Mouse (Mus musculus): Measurements from ENCODE around the gene Aif1l.
A peak's percentile ranks its signal among the peaks of the same experiment; 100 is the strongest.
"Not testable (repeated sequence)": the region's sequence is repeated elsewhere in the genome, so short reads cannot be mapped to it uniquely, and the experiment has no call there.

Aif1l gene

DNA sequence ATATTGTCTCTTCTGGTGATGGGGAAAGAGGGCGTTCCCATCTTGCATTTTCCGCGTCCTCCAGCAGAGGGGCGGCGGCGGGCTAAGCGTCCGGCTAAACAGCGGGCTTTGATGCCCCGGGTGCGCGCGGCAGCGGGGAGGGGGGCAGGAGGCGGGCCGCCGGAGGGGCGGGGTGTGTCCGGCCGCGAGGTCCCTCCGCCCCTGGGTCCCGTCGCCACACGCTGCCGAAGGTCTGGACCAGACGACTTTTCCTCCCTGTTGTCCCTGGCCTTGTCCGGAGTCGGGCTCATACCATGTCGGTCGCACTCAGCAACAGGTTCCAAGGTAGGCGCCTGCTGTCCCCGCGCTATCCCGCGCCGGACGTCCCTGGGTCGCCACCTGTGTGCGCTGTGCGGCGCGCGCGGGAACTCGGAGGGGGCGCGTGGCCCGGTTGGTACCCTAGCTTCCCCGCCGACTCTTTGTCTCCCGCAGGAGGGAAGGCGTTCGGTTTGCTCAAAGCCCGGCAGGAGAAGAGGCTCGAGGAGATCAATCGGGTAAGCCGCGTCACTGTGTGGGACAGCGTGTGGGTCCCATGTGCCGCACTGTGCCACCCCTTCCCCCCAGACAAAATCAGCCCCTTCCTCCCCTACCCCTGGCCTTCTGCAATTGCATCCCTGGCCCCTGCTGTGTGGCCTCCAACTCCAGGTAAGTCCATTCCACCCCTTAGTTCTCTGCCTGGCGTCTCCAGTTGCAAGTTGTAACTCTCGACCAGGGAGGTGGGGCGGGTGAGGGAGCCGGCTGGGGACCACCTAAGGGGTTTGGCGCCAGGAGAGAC is at the start of gene Aif1l:
TSS of gene Aif1l (plus strand) at position 82 of the 814 bp plus-strand sequence.
- peak; percentile 39 for DNase-seq (ENCODE audit: low read depth, low spot score)
- Histone ChIP-seq H3K27me3 (ENCODE audit: control insufficient read depth, insufficient read depth, low read length, poor library complexity, severe bottlenecking) (no peaks in the 10 kb centered on the region), H3K36me3 (ENCODE audit: control insufficient read depth, insufficient read depth, low read length, poor library complexity, severe bottlenecking) (no peaks in the 10 kb centered on the region)

DNA sequence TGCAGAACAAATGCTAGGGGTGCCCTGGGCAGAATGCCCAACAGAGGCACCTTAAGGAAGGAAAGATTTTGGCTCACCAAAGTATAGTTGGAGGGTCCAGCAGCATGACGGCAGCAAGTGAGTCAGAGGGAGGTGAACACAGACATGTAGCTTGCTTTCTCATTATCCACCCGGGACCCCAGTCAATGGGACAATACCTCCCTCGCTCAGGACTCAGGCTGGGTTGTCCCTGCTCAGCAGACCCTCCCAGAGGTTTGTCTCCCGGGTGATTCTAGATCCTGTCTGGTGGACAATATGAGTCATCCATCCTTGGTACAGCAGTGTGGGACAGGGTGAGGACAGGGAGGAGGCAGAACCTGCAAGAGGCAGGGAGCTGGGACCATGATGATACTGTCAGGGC is 49.0 kb upstream of the Aif1l start:
- DNase-seq (ENCODE audit: low read depth, low spot score) = no peak
- H3K36me3 ChIP-seq (ENCODE audit: control insufficient read depth, insufficient read depth, low read length, poor library complexity, severe bottlenecking) = no peaks in the 10 kb centered on the region
- H3K27me3 ChIP-seq (ENCODE audit: control insufficient read depth, insufficient read depth, low read length, poor library complexity, severe bottlenecking) = no peaks in the 10 kb centered on the region

DNA sequence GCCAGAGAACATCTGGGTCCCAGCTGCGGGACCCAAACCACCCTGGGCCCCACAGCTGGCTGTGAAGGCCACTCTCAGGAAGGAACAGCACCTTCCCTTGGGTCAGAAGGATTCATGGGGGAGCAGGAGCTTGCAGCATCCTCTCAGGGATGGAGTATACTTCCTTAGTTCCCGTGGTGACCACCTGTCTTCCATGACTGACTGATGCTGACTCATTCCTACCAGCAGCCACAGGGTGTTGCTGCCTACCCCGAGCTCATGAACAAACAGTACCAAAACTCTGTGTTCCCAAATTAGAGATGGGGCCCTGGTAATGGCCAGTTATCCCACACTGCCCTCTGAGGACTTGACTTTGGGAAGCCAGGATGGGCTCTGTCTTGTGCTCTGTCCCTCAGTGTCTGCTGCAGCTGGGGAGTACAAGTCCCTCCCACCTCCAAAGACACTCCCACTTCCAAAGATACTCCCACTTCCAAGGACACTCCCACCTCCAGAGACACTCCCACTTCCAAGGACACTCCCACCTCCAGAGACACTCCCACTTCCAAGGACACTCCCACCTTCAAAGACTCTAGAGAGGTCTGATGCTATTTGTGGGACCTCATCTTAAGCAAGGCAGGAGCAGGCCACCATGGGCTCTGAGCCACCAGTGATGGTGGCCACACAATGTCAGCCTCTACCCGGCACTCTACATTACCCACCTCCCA is 48.1 kb upstream of the Aif1l start:
- no peak for DNase-seq (ENCODE audit: low read depth, low spot score)
- no peaks in the 10 kb centered on the region for H3K36me3 ChIP-seq (ENCODE audit: control insufficient read depth, insufficient read depth, low read length, poor library complexity, severe bottlenecking)
- no peaks in the 10 kb centered on the region for H3K27me3 ChIP-seq (ENCODE audit: control insufficient read depth, insufficient read depth, low read length, poor library complexity, severe bottlenecking)

DNA sequence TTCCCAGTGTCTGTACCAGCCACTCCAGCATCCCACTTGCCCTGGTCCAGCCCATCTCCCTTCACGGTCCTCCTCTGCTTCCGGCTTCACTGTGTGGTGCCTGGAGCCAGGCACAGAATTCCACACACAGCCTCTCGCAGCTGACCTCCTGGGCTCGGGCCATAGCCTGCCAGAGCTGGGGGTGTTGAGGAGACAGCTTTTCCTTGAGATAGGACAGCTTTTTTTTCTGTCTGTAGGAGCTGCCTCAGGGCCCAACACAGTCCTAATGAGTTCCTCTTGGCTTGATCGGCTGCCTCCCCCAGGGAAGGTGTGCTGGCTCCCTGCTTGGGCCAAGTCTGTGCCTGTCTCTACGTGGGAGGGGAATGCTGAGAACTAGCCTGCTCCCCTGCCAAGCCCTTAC is 45.9 kb upstream of the Aif1l start:
- H3K27me3 ChIP-seq (ENCODE audit: control insufficient read depth, insufficient read depth, low read length, poor library complexity, severe bottlenecking) = no peaks in the 10 kb centered on the region
- H3K36me3 ChIP-seq (ENCODE audit: control insufficient read depth, insufficient read depth, low read length, poor library complexity, severe bottlenecking) = no peaks in the 10 kb centered on the region
- no peak for DNase-seq (ENCODE audit: low read depth, low spot score)

DNA sequence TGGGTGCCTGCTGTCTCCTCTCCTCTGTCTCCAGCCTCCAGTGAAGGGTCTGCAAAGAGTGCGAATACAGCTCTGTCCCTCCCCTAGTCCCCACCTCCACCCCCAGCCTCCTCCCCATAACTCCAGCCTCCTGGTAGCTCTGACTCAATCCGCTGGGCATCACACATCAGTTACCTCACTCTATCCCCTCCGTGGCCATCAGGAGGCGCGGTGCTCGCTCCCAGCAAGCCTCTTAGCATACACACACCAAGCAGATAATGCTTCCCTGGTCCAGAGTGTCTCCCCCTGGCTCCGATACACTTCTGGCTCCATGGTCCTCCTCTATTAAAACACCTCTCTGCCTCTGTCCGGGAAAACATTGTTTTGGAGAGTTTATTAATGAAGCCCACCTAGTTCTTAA is 45.3 kb upstream of the Aif1l start:
- Histone ChIP-seq H3K36me3 (ENCODE audit: control insufficient read depth, insufficient read depth, low read length, poor library complexity, severe bottlenecking) (no peaks in the 10 kb centered on the region), H3K27me3 (ENCODE audit: control insufficient read depth, insufficient read depth, low read length, poor library complexity, severe bottlenecking) (no peaks in the 10 kb centered on the region)
- no peak for DNase-seq (ENCODE audit: low read depth, low spot score)

DNA sequence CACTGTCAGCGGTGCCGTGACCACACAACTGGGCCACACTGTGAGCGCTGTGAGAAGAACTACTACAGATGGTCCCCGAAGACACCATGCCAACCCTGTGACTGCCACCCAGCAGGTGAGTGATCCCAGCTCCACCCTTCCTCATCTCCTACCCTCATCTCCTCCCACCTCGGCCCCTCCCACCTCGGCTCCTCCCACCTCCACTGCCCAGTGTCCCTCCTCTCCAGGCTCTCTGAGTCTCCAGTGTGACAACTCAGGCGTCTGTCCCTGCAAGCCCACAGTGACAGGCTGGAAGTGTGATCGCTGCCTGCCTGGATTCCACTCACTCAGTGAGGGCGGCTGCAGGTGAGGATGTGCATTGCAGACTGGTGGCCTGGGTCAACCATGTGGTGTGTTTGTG is 44.3 kb upstream of the Aif1l start:
- Histone ChIP-seq H3K36me3 (ENCODE audit: control insufficient read depth, insufficient read depth, low read length, poor library complexity, severe bottlenecking) (no peaks in the 10 kb centered on the region), H3K27me3 (ENCODE audit: control insufficient read depth, insufficient read depth, low read length, poor library complexity, severe bottlenecking) (no peaks in the 10 kb centered on the region)
- no peak for DNase-seq (ENCODE audit: low read depth, low spot score)

DNA sequence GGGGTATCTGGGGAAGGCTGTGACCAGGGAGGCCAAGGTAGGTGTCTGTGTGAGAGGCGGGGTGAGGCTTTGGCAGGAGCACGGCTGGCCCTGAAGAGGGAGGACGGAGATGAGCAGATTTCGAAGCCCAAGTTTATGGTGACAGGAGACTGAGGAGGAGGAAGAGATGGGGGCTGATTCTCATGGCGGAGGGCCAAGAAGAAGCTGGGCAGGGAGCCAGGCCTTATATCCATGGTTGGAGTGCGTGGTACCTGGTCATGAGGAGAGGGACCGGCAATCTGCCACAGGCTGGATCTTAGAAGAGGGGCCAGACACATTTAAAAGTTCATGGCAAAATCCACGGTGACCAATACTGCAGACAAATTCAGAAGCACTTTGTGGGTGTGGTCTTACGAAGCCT is 43.5 kb upstream of the Aif1l start:
- Histone ChIP-seq H3K36me3 (ENCODE audit: control insufficient read depth, insufficient read depth, low read length, poor library complexity, severe bottlenecking) (no peaks in the 10 kb centered on the region), H3K27me3 (ENCODE audit: control insufficient read depth, insufficient read depth, low read length, poor library complexity, severe bottlenecking) (no peaks in the 10 kb centered on the region)
- DNase-seq (ENCODE audit: low read depth, low spot score) = no peak

DNA sequence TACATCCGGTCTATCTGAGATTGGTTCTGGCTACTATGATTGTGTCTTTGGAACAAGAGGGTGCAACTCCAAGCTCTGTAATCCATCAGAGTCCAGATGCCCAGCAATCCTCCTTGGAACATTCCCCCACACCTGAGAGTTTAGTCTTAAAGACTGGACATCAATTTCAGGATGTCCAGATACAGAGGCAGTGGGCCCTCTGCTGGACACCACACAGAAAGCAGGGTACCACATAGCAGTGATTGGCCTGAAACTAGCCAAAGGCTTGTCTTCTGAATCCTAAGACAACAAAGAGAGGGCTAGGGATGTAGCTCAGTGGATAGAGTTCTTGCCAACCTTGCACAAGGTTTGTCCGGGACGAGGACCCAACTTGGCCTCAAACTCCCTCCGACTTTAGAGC is 37.4 kb upstream of the Aif1l start:
- no peaks in the 10 kb centered on the region for H3K27me3 ChIP-seq (ENCODE audit: control insufficient read depth, insufficient read depth, low read length, poor library complexity, severe bottlenecking)
- H3K36me3 ChIP-seq (ENCODE audit: control insufficient read depth, insufficient read depth, low read length, poor library complexity, severe bottlenecking) = no peaks in the 10 kb centered on the region
- DNase-seq (ENCODE audit: low read depth, low spot score) = peak; percentile 18

DNA sequence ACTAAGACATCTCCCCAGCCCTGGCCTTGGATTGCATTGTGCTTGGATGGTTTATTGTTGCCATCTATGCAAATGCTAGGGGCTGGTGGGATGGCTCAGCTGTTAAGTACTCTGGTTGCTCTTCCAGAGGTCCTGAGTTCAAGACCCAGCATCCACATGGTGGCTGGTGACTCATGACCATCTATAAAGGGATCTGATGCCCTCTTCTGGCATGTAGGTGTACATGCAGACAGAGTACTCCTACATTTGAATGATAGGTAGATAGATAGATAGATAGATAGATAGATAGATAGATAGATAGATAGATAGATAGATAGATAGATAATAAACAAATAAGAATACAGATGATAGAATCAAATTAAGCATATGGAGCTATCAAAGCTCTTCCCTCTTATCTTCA is 35.7 kb upstream of the Aif1l start:
- peak; percentile 29 for DNase-seq (ENCODE audit: low read depth, low spot score)
- not testable (repeated sequence) for H3K27me3 ChIP-seq (ENCODE audit: control insufficient read depth, insufficient read depth, low read length, poor library complexity, severe bottlenecking); H3K36me3 ChIP-seq (ENCODE audit: control insufficient read depth, insufficient read depth, low read length, poor library complexity, severe bottlenecking)

DNA sequence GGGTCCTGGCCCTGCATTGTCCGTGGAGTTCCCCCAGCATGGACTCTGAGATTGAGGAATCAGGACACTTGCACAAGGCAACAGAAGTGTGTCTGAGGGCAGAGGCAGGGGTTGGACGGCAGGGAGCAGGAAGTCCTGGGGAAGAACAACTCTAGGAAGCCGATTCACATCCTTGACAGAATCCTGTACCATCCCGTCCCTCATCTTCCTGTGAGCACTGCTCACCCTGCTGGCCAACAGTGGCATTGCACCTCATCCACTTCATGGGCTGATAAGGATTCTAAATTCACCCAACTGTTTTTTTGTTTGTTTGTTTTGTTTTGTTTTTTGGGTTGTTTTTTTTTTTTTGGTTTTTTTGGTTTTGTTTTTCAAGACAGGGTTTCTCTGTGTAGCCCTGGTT is 34.8 kb upstream of the Aif1l start:
- Histone ChIP-seq H3K27me3 (ENCODE audit: control insufficient read depth, insufficient read depth, low read length, poor library complexity, severe bottlenecking) (no peaks in the 10 kb centered on the region), H3K36me3 (ENCODE audit: control insufficient read depth, insufficient read depth, low read length, poor library complexity, severe bottlenecking) (no peaks in the 10 kb centered on the region)
- peak; percentile 77 for DNase-seq (ENCODE audit: low read depth, low spot score)

DNA sequence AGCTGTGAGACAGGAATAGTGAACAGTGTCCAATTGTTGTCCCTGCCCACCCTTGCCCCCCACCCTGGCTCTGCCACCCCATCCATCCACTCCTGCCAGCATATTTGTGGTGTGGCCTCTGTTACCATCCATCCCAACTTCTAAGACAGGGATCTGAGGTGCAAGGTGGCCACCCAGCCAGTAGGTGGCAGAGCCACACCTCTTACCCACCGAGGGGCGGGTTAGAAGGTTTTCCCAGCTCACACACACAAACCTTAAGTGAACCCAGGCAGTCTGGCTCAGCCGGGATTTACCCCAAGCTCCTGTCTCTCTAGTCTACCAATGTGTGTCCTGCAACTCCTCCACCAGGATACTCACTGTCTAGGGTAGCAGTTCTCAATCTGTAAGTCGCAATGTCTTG is 32.3 kb upstream of the Aif1l start:
- Histone ChIP-seq H3K36me3 (ENCODE audit: control insufficient read depth, insufficient read depth, low read length, poor library complexity, severe bottlenecking) (no peaks in the 10 kb centered on the region), H3K27me3 (ENCODE audit: control insufficient read depth, insufficient read depth, low read length, poor library complexity, severe bottlenecking) (no peaks in the 10 kb centered on the region)
- peak; percentile 43 for DNase-seq (ENCODE audit: low read depth, low spot score)

DNA sequence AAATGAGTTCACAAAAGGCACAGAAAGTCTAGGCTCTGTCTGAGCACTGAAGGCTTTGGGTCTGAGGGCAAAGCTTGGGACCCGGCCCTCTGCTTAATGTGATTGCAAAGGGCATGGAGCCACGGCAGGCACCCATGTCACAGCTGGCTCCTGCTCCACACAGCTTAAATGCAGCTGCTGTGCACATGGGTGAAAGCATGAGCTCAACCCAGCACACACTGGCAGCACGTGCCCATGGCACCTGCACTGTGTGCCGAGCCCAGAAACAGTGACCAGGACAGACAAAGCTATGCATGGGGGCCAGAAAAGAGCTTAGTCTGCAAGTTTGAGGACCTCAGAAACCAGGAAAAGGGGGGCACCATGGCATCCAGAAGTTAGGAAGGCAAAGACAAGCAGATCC is 26.3 kb upstream of the Aif1l start:
- no peaks in the 10 kb centered on the region for H3K36me3 ChIP-seq (ENCODE audit: control insufficient read depth, insufficient read depth, low read length, poor library complexity, severe bottlenecking)
- DNase-seq (ENCODE audit: low read depth, low spot score) = no peak
- H3K27me3 ChIP-seq (ENCODE audit: control insufficient read depth, insufficient read depth, low read length, poor library complexity, severe bottlenecking) = no peaks in the 10 kb centered on the region

DNA sequence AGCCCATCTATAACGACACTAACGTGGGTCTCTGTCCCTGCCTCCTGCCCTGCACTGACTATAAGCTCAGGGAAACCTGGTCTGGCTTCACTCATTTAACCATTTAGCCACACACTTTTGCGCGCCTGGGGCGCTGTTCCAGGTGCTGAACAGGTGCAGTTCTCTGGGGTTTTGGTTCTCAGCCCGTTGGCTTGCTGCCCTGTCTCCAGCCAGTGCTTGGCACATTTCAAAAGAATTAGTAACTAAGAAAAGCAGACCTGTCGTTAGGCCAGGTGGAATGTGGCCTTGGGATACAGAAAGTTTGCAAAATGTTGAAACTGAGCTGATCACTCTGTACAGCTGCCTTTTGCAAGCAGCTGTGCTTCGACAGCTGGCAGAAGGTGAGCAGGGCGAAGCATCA is 25.1 kb upstream of the Aif1l start:
- no peak for DNase-seq (ENCODE audit: low read depth, low spot score)
- H3K27me3 ChIP-seq (ENCODE audit: control insufficient read depth, insufficient read depth, low read length, poor library complexity, severe bottlenecking) = no peaks in the 10 kb centered on the region
- H3K36me3 ChIP-seq (ENCODE audit: control insufficient read depth, insufficient read depth, low read length, poor library complexity, severe bottlenecking) = no peaks in the 10 kb centered on the region

DNA sequence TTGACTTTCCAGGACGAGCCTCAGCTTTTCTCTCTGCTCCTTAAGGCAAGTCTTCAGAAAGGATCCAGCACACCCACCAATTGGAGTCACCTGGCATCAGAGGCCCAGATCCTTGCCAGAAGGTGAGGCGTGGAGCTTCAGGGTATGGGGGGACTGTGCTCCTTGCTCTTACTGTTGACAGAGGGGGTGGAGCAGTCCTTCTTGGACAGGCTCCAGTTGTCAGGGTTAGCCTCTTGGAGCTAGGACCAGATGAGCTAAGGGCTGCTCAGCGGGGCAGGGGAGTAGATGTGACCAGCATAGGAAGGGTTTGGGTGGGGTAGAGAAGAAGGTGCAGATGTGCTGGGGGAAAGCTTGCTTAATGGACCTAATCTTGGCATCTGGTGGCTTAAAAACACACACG is 24.0 kb upstream of the Aif1l start:
- no peaks in the 10 kb centered on the region for H3K27me3 ChIP-seq (ENCODE audit: control insufficient read depth, insufficient read depth, low read length, poor library complexity, severe bottlenecking)
- no peak for DNase-seq (ENCODE audit: low read depth, low spot score)
- no peaks in the 10 kb centered on the region for H3K36me3 ChIP-seq (ENCODE audit: control insufficient read depth, insufficient read depth, low read length, poor library complexity, severe bottlenecking)

DNA sequence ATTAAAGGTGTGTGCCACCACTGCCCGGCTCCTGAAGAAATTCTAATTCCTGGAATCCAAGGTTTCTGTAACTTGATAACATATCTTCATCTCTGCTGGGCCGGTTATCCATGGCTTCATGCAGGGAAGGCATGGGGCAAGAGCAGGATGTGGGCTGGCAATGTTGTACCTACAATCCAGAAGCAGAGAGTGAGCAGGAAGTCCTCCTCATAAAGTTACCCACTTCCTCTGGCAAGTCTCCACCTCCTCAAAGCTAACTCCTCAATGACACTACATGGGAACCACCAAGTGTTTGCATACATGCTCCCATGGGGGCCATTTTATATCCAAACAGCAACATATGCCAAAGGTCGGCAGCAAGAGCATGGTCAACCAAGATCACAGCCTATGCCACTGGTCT is 20.3 kb upstream of the Aif1l start:
- no peak for DNase-seq (ENCODE audit: low read depth, low spot score)
- no peaks in the 10 kb centered on the region for H3K27me3 ChIP-seq (ENCODE audit: control insufficient read depth, insufficient read depth, low read length, poor library complexity, severe bottlenecking)
- H3K36me3 ChIP-seq (ENCODE audit: control insufficient read depth, insufficient read depth, low read length, poor library complexity, severe bottlenecking) = no peaks in the 10 kb centered on the region

All from splenic B cell, adult 2 months (primary cell).